Mouse (Mus musculus) ES-Bruce4 (cell line): Measurements from ENCODE around the gene Tbc1d14. TPM values are rescaled to one million over a fixed set of nuclear protein-coding genes. Genes with fewer than 3 reads are reported as not detected.

Source experiments
- H3K27ac ChIP-seq: 2 replicates; pipeline ENCODE4 v1.5.1; 2012; ENCODE audit warnings: low read length, inconsistent platforms; ENCODE audit not compliant: insufficient read depth
- H3K27me3 ChIP-seq: 2 replicates; pipeline ENCODE4 v1.6.1; 2012; ENCODE audit warnings: mild to moderate bottlenecking, low read length, inconsistent platforms; ENCODE audit not compliant: control insufficient read depth, poor library complexity, insufficient read depth, severe bottlenecking
- H3K36me3 ChIP-seq: 2 replicates; pipeline ENCODE4 v1.6.1; 2012; ENCODE audit warnings: inconsistent platforms, mild to moderate bottlenecking, low read length, moderate library complexity; ENCODE audit not compliant: control insufficient read depth, poor library complexity, insufficient read depth, severe bottlenecking
- H3K4me1 ChIP-seq: one replicate; pipeline ENCODE4 v1.8.1; 2011; ENCODE audit warnings: low read length; ENCODE audit not compliant: control insufficient read depth, insufficient read depth
- H3K4me3 ChIP-seq: 2 replicates; pipeline ENCODE4 v1.5.1; 2011; ENCODE audit warnings: low read depth, mild to moderate bottlenecking, low read length
- H3K9ac ChIP-seq: 2 replicates; pipeline ENCODE4 v1.6.1; 2012; ENCODE audit warnings: low read depth, mild to moderate bottlenecking, inconsistent platforms; ENCODE audit not compliant: poor library complexity, severe bottlenecking
- H3K9me3 ChIP-seq: replicated peaks from 2 replicates; pipeline ENCODE4 v1.6.1; 2012; ENCODE audit warnings: mild to moderate bottlenecking, low read length, inconsistent platforms; ENCODE audit not compliant: control insufficient read depth, poor library complexity, insufficient read depth, severe bottlenecking
- CTCF ChIP-seq: IDR thresholded peaks from one replicate; pipeline ENCODE4 v1.8.1; 2011; ENCODE audit warnings: low read depth, low read length
- EP300 ChIP-seq: IDR thresholded peaks from 2 replicates; pipeline ENCODE4 v1.6.1; 2011; ENCODE audit warnings: low read depth, low read length; ENCODE audit not compliant: insufficient read depth
- POLR2A ChIP-seq: IDR thresholded peaks from one replicate; pipeline ENCODE4 v1.8.1; 2011; ENCODE audit warnings: low read length; ENCODE audit not compliant: insufficient read depth
- polyA plus RNA-seq: library from polyadenylated mRNA; stranded (reverse); fragments of >200 nt; gene quantifications from 2 replicates; pipeline ENCODE4 v1.2.4, GENCODE M21; 2011; ENCODE audit warnings: low read depth; ENCODE audit not compliant: missing spikeins, insufficient read depth, insufficient read length

Tbc1d14 gene
- polyA plus RNA-seq, 1 experiment = 28.8 TPM

DNA sequence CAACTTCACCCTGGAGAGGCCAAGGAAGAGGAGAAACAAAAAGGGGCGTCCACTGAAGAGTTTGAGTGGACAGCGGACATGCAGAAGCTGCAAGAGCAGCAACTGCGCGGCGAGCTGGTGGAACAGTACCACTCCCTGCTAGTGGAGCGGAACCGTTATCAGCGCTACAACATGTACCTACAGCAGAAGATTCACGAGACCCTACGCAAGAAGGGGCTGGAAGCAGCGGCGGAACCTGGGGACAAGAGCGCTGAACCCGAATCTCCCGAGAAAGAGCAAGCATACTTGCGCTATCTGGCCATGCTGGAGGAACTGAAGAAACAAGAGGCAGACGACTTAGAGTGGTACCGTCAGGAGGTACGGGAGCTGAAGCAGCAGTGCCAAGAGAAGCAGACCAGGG, 107.8 kb downstream of the Tbc1d14 start:
- no peak for TF ChIP-seq EP300
- no peak for TF ChIP-seq CTCF
- TF ChIP-seq POLR2A = no peak
- no peaks in the 10 kb centered on the region for H3K9me3 ChIP-seq
- no peak overlapping the region for H3K9ac ChIP-seq
- H3K27me3 ChIP-seq = no peaks in the 10 kb centered on the region
- no peaks in the 10 kb centered on the region for H3K4me1 ChIP-seq
- H3K4me3 ChIP-seq = no peak overlapping the region
- H3K27ac ChIP-seq = no peak overlapping the region
- H3K36me3 ChIP-seq = no peaks in the 10 kb centered on the region

DNA sequence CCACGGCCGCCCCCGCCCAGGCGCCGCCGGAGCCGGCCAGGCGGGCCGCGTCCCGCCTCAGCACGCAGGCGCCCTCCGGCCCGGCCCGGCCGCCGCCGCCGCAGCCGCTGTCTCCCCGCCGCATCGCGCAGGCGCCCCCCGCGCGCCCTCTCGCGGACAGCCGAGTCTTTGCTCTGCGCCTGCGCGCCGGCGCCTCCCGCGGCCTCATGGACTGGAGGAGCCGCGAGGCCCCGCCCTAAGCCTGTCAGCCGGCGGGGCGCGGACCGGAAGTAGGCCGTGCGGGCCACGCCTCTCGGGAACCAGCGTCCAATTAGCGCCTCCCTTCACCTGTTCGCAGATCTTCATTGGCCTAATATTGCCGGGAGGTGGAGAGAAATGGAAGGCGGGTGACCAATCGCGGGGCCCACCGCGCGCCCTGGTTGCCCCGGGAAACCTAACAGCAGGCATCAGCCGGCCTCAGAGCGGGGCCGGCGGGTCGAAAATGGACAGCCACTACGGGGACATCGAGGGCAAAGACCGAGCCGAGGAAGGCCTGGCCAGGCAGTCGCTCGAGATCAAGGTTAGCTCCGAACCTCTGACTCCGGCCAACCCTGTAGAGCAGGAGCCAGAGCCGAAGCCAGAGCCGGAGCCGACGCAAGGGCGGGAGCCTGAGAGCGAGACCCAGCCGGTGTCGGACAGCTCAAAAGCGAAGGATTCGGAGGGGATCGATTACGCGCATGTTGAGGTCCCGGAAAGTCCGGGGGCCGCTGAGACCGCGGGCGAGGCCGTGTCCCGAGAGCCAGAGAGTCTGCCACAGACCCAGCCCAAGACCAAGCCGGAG, 108.7 kb downstream of the Tbc1d14 start, which contains the start of the genes Tada2b and Ccdc96:
Tada2b (minus strand) TSS at position 115 of the 820 bp plus-strand sequence.
Ccdc96 (plus strand) TSS at position 418 of the 820 bp plus-strand sequence.
- Histone ChIP-seq H3K4me1 (no peaks in the 10 kb centered on the region), H3K27me3 (no peaks in the 10 kb centered on the region), H3K27ac (no peak within 1 kb of the TSS), H3K4me3 (peak within 1 kb of the TSS; percentile 87), H3K9ac (peak within 1 kb of the TSS; percentile 61), H3K36me3 (no peaks in the 10 kb centered on the region), H3K9me3 (no peaks in the 10 kb centered on the region)
- TF ChIP-seq EP300 = no peak
- peak; percentile 23 for TF ChIP-seq CTCF
- no peak for TF ChIP-seq POLR2A

DNA sequence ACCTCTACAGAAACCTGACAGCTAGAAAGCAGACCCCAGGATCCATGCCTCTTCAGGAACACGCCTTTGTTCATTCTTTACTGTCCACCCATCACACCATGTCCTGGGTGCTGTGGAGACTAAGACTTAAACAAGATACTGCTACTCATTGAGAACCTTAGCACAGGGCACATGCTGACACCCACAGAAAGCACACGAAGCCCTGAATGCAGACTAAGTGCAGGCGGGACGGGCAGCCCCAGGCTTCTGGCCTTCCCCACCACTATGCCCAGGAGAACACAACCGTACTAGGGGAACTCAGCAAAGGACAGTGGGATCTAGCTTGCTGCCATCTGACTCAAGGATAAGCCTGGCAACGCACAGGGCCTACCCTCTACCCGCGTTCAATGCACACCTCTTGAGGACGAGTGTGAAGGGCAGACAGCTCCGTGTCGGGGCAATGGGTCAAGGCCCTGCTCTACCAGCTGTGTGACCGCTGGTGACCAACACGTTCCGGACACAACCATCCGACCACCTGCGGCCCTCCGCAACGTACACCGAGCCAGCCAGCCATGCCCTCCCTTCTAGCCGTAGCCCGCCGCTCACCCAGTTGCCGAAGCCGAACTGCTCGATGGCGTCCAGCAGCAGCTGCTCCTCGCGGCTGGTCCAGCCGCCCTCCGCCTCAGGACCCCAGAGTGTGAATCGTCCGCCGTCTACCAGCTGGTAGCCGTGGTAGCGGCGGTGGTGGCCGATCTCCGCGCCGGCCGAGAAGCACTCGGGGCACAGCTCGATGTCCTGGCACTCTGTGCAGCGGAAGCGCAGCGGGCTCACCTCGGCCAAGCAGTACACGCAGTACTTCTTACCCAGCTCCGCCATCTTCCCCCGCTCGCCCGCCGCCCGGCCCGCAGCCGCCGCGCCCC, 109.6 kb downstream of the Tbc1d14 start:
- TF ChIP-seq CTCF (no peak), EP300 (no peak), POLR2A (no peak)
- no peaks in the 10 kb centered on the region for H3K4me1 ChIP-seq
- peak overlapping the region; percentile 87 for H3K4me3 ChIP-seq
- H3K9ac ChIP-seq = peak overlapping the region; percentile 61
- H3K9me3 ChIP-seq = no peaks in the 10 kb centered on the region
- H3K27me3 ChIP-seq = no peaks in the 10 kb centered on the region
- H3K27ac ChIP-seq = no peak overlapping the region
- H3K36me3 ChIP-seq = no peaks in the 10 kb centered on the region

DNA sequence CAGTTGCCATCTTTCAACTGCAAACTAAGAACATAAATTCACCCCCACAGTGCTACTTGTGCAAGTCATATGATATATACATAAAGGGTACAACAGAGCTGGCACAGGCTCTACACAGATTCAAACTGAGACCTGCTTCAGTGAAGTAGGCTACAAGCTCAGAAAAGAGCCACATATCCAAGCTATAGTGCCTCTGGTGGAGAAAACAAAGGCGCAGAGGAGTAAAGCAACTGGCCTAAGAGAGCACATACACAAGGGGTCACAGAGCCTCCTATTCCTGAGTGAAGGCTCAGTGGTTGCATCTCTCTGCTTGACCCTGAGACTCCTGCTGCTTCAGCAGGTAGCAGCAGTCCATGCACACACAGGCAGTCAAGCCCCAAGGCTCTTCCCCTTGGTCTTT, 112.0 kb downstream of the Tbc1d14 start:
- TF ChIP-seq POLR2A = no peak
- TF ChIP-seq EP300 = no peak
- TF ChIP-seq CTCF = no peak
- Histone ChIP-seq H3K27ac (no peak overlapping the region), H3K4me3 (no peak overlapping the region), H3K9me3 (no peaks in the 10 kb centered on the region), H3K9ac (no peak overlapping the region), H3K4me1 (no peaks in the 10 kb centered on the region), H3K36me3 (0 out of 2 replicates have a peak, but pooled peaks cover under 1% of the 10 kb centered on the region), H3K27me3 (no peaks in the 10 kb centered on the region)

DNA sequence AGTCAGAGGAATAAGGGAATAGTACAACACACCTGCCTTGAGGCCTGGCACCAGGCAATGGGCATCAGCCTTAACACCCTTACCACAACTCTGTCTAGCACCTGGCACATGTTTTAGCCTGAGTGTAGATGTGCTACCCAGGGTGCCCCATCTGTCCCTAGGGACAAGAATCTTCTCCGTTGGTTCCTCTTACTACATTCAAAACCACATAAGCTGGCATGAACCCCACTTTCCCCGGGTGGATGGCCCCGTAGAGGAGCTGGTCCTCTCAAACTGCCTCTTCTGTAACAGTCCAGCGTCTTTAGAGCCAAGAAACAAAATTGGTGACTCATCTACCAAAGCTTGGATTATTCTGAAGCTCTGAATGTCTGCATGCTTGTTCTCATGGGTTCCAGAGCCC, 112.7 kb downstream of the Tbc1d14 start:
- Histone ChIP-seq H3K27me3 (no peaks in the 10 kb centered on the region), H3K9me3 (no peaks in the 10 kb centered on the region), H3K36me3 (0 out of 2 replicates have a peak, but pooled peaks cover 2% of the 10 kb centered on the region), H3K4me1 (no peaks in the 10 kb centered on the region), H3K27ac (no peak overlapping the region), H3K4me3 (no peak overlapping the region), H3K9ac (no peak overlapping the region)
- TF ChIP-seq POLR2A = no peak
- TF ChIP-seq CTCF = no peak
- TF ChIP-seq EP300 = no peak
